Mouse (Mus musculus): ENCODE measurements around the gene Rbm47.

GRCm38 (mm10) chr5:66204966-66205365 is 32.0 kb upstream of the Rbm47 start:
- no peak for TF ChIP-seq CTCF (IDR thresholded peaks at IDR 0.05; ENCODE audit: extremely low read depth, insufficient read length, insufficient replicate concordance, low read depth, low read length)
- TF ChIP-seq POLR2A (IDR thresholded peaks at IDR 0.05; ENCODE audit: low read depth, low read length): no peak

Data from small intestine, adult 2 months (tissue).